Mouse (Mus musculus): ENCODE measurements around the gene Kif16b. TPM values are rescaled to one million over a fixed set of nuclear protein-coding genes. Genes with fewer than 3 reads are reported as not detected.
"Not testable (repeated sequence)": the region's sequence is repeated elsewhere in the genome, so short reads cannot be mapped to it uniquely, and the experiment has no call there.

Gene Kif16b
- polyA plus RNA-seq, 1 experiment from 2014 or later, result 10.1 TPM

GRCm38 (mm10) chr2:142603210-142603609 lies 298.1 kb downstream of the Kif16b start:
- no peak for ATAC-seq (ENCODE audit: insufficient number of reproducible peaks, low FRiP score, low TSS enrichment, low read depth)
- H3K36me3 ChIP-seq, result no peaks in the 10 kb centered on the region
- no peak overlapping the region for H3K27ac ChIP-seq
- no peak overlapping the region for H3K9ac ChIP-seq
- H3K4me2 ChIP-seq, result no peak overlapping the region
- H3K9me3 ChIP-seq, result no peaks in the 10 kb centered on the region
- H3K4me3 ChIP-seq, result no peak overlapping the region
- 29% methylated on average over 2 of the region's 2 CpGs for WGBS
- H3K27me3 ChIP-seq, result no peaks in the 10 kb centered on the region
- H3K4me1 ChIP-seq, result peaks cover 3% of the 10 kb centered on the region; the same call in 1 of the 2 replicates

- H3K4me2 ChIP-seq, result no peak overlapping the region
- no peak overlapping the region for H3K27ac ChIP-seq
- peaks cover 3% of the 10 kb centered on the region; the same call in 1 of the 2 replicates for H3K4me1 ChIP-seq
- no peak overlapping the region for H3K4me3 ChIP-seq
- H3K36me3 ChIP-seq, result no peaks in the 10 kb centered on the region
- H3K9me3 ChIP-seq, result no peaks in the 10 kb centered on the region
- no peak overlapping the region for H3K9ac ChIP-seq
- 25% methylated on average over 4 of the region's 4 CpGs for WGBS
- no peaks in the 10 kb centered on the region; the same call in 1 of the 2 replicates for H3K27me3 ChIP-seq
- no peak for ATAC-seq (ENCODE audit: insufficient number of reproducible peaks, low FRiP score, low TSS enrichment, low read depth)
Observed at GRCm38 (mm10) chr2:142599235-142599634, 302.1 kb downstream of the Kif16b start.

DNA sequence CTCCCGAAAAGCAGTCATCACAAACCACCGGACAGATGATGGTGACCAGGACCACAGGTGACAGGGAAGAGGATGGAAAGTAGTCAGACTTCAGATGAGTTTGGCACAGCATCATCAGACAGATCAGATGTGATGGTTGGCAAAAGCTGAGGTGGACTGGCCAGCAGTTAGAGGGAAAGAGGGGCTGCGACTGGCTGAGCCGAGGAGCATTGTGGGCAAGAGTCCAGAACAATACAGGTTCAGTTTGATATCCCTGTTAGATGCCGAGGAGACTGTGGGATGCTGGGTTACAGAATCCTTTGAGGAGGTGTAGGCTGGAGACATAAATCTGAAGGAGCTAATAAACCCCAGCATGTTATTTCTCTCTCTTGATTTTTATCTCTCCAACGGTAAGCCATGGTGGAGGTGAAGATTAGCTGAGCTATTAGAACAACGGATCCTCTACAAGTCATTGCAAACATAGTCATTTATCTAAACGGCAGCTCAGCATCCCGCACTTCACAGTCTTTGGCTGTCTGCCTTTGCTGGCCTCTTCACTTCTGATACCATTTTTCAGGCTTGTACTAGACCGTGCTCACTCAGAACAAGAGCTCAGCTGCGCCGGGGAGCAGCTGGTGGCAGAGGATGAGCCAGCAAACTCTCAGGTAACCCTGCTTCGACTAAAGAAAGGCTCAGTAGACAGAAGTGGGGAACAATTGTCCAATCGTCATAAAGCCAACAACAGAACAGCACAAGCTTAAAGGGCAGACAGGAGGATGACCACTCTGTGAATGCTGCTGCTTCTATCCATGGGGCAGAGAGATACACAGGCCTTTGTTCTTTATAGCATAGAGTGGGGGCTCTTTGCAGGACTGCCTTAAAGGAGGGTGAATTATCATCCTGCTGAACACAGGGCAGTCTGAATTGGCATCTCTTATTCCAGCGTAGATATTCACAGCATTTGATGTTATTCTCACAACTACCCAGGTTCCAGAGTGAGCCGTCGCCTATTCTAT lies 304.9 kb downstream of the Kif16b start:
- 69% methylated on average over 17 of the region's 17 CpGs for WGBS
- Histone ChIP-seq H3K4me3 (no peak overlapping the region), H3K36me3 (no peaks in the 10 kb centered on the region), H3K9me3 (no peaks in the 10 kb centered on the region), H3K9ac (no peak overlapping the region), H3K27me3 (no peaks in the 10 kb centered on the region; the same call in 1 of the 2 replicates), H3K4me1 (peaks cover 3% of the 10 kb centered on the region; the same call in 1 of the 2 replicates), H3K4me2 (no peak overlapping the region), H3K27ac (no peak overlapping the region)
- no peak for ATAC-seq (ENCODE audit: insufficient number of reproducible peaks, low FRiP score, low TSS enrichment, low read depth)

DNA sequence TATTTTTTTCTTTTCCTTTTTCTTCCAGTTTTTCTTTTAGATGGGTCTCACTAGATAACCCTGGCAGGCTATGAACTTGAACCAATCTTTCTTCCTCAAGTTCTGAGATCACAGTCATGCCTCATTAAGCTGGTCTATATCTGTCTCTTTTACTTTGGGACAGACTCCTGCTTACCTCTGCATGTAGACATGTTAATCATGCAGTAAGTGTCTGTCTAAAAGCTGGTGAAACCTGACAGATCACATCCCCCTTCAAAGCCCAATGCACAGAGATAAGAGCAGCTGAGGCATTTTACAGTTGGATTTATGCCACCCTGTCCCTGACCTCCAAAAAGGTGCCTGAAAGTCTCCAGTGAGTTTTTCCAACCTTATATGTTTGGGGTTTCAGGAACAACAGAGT lies 310.4 kb downstream of the Kif16b start:
- no peak overlapping the region for H3K27ac ChIP-seq
- H3K9ac ChIP-seq, result no peak overlapping the region
- no peaks in the 10 kb centered on the region for H3K36me3 ChIP-seq
- no peak for ATAC-seq (ENCODE audit: insufficient number of reproducible peaks, low FRiP score, low TSS enrichment, low read depth)
- no peaks in the 10 kb centered on the region for H3K4me1 ChIP-seq
- H3K27me3 ChIP-seq, result no peaks in the 10 kb centered on the region
- H3K9me3 ChIP-seq, result no peaks in the 10 kb centered on the region
- no peak overlapping the region for H3K4me2 ChIP-seq
- H3K4me3 ChIP-seq, result no peak overlapping the region

GRCm38 (mm10) chr2:142590284-142590724 lies 311.0 kb downstream of the Kif16b start:
- WGBS, result 31% methylated on average over 6 of the region's 6 CpGs

GRCm38 (mm10) chr2:142589403-142590283 lies 311.7 kb downstream of the Kif16b start:
- WGBS, result 42% methylated on average over 14 of the region's 14 CpGs
- no peak overlapping the region for H3K4me3 ChIP-seq
- H3K27me3 ChIP-seq, result no peaks in the 10 kb centered on the region
- no peak for ATAC-seq (ENCODE audit: insufficient number of reproducible peaks, low FRiP score, low TSS enrichment, low read depth)
- no peaks in the 10 kb centered on the region for H3K4me1 ChIP-seq
- no peak overlapping the region for H3K4me2 ChIP-seq
- no peaks in the 10 kb centered on the region for H3K36me3 ChIP-seq
- no peaks in the 10 kb centered on the region for H3K9me3 ChIP-seq
- no peak overlapping the region for H3K27ac ChIP-seq
- H3K9ac ChIP-seq, result no peak overlapping the region

More at GRCm38 (mm10) chr2:142590284-142590724, 311.0 kb downstream of the Kif16b start:
- H3K36me3 ChIP-seq, result no peaks in the 10 kb centered on the region
- H3K4me1 ChIP-seq, result no peaks in the 10 kb centered on the region
- no peaks in the 10 kb centered on the region for H3K9me3 ChIP-seq
- no peak overlapping the region for H3K4me3 ChIP-seq
- H3K4me2 ChIP-seq, result no peak overlapping the region
- H3K27me3 ChIP-seq, result no peaks in the 10 kb centered on the region
- no peak overlapping the region for H3K9ac ChIP-seq
- ATAC-seq (ENCODE audit: insufficient number of reproducible peaks, low FRiP score, low TSS enrichment, low read depth), result no peak
- no peak overlapping the region for H3K27ac ChIP-seq

- Histone ChIP-seq H3K27me3 (no peaks in the 10 kb centered on the region), H3K4me3 (no peak overlapping the region), H3K9me3 (no peaks in the 10 kb centered on the region), H3K36me3 (no peaks in the 10 kb centered on the region), H3K27ac (no peak overlapping the region), H3K4me1 (no peaks in the 10 kb centered on the region), H3K9ac (no peak overlapping the region), H3K4me2 (no peak overlapping the region)
- 84% methylated on average over 5 of the region's 5 CpGs for WGBS
- no peak for ATAC-seq (ENCODE audit: insufficient number of reproducible peaks, low FRiP score, low TSS enrichment, low read depth)
Observed at GRCm38 (mm10) chr2:142585845-142586244, 315.5 kb downstream of the Kif16b start.

DNA sequence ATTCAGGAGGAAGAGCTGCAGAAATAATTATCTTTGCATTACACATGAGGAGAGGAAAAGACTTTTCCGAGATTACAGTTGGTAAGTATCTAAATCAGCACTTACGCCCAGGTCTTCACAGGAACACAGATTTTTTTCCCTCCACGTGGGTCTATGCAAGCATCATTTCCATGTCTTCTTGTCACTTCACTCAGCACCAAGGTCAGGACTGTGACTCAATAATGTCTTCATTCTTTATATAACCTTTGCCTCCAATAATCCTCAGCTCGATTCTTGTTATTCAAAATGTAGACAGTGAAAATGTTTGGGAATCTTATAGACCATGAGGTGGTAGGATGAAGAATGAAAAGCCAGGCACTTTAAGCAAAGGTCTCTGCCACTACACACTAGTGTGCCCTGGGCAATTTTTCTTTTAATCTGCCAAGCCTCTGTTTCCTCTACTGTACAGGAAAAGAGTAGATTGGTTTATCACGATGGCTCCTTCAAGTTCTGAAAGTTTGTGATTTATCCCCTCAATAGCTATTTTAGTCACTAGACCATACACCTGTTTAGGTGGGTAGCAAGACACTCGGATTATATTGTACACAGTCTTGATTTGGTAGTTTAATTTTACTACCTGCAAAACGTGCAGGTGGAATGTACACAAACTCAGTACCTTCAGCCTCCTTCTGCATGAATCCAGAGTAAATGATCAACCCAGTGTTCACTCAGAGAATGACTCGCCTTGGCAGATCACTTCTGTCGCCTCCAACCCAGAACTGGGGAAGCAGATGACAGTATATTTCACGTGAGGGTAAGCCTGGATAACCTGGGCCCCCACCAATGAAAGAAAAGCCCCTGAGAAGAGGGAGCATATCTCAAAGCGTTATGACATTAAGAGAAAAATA lies 316.2 kb downstream of the Kif16b start:
- H3K27ac ChIP-seq, result no peak overlapping the region
- H3K36me3 ChIP-seq, result no peaks in the 10 kb centered on the region
- H3K27me3 ChIP-seq, result no peaks in the 10 kb centered on the region
- ATAC-seq (ENCODE audit: insufficient number of reproducible peaks, low FRiP score, low TSS enrichment, low read depth), result no peak
- 80% methylated on average over 11 of the region's 11 CpGs for WGBS
- no peaks in the 10 kb centered on the region for H3K4me1 ChIP-seq
- no peak overlapping the region for H3K4me2 ChIP-seq
- H3K4me3 ChIP-seq, result no peak overlapping the region
- no peak overlapping the region for H3K9ac ChIP-seq
- H3K9me3 ChIP-seq, result no peaks in the 10 kb centered on the region

DNA sequence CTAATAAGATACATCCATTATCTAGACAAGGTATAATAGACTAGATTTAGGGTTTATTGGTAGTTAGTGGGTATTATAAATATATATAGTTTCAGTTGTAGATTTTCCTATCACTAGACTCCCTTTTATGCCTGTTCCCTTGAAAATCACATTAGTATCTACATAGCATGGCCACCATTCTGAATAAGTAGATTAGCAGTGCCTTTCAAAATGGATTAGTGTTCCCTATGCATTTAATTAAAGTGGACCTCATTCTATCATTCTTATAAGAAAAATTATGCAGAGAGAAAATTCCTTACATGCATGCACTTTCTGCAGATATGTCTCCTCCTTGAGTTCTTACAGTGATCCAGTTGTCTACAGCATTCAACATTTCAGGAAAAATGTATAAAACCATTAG lies 320.9 kb downstream of the Kif16b start:
- Histone ChIP-seq H3K4me3 (no peak overlapping the region), H3K4me1 (no peaks in the 10 kb centered on the region), H3K27me3 (no peaks in the 10 kb centered on the region), H3K9me3 (no peaks in the 10 kb centered on the region), H3K36me3 (no peaks in the 10 kb centered on the region), H3K9ac (no peak overlapping the region), H3K27ac (no peak overlapping the region), H3K4me2 (no peak overlapping the region)
- ATAC-seq (ENCODE audit: insufficient number of reproducible peaks, low FRiP score, low TSS enrichment, low read depth), result no peak

GRCm38 (mm10) chr2:142577414-142577813 lies 323.9 kb downstream of the Kif16b start:
- H3K27ac ChIP-seq; ATAC-seq (ENCODE audit: insufficient number of reproducible peaks, low FRiP score, low TSS enrichment, low read depth); H3K4me3 ChIP-seq; H3K36me3 ChIP-seq; H3K9me3 ChIP-seq; H3K9ac ChIP-seq; H3K4me1 ChIP-seq; H3K27me3 ChIP-seq; H3K4me2 ChIP-seq: not testable (repeated sequence)
- WGBS, result 73% methylated on average over 9 of the region's 9 CpGs

GRCm38 (mm10) chr2:142569771-142570170 lies 331.6 kb downstream of the Kif16b start:
- H3K27me3 ChIP-seq, result no peaks in the 10 kb centered on the region
- H3K27ac ChIP-seq, result no peak overlapping the region
- no peaks in the 10 kb centered on the region for H3K9me3 ChIP-seq
- no peak overlapping the region for H3K4me3 ChIP-seq
- no peak overlapping the region for H3K4me2 ChIP-seq
- H3K4me1 ChIP-seq, result no peaks in the 10 kb centered on the region
- no peak overlapping the region for H3K9ac ChIP-seq
- WGBS, result 78% methylated on average over 8 of the region's 8 CpGs
- ATAC-seq (ENCODE audit: insufficient number of reproducible peaks, low FRiP score, low TSS enrichment, low read depth), result no peak
- H3K36me3 ChIP-seq, result no peaks in the 10 kb centered on the region

All from limb, embryonic 15.5 days (tissue).